Mouse (Mus musculus) testis, adult 2 months (tissue): Measurements from ENCODE around the gene Gale. TPM values are rescaled to one million over a fixed set of nuclear protein-coding genes. Genes with fewer than 3 reads are reported as not detected.
"Not testable (repeated sequence)": the region's sequence is repeated elsewhere in the genome, so short reads cannot be mapped to it uniquely, and the experiment has no call there.

ENCODE experiments used
- H3K27ac ChIP-seq: fragments of 200-500 bp; 2 replicates; pipeline ENCODE4 v1.5.1; 2012; ENCODE audit warnings: low read depth, low read length; ENCODE audit not compliant: control insufficient read depth, insufficient read depth
- H3K27me3 ChIP-seq: fragments of 200-500 bp; 2 replicates; pipeline ENCODE4 v1.6.1; 2012; ENCODE audit warnings: mild to moderate bottlenecking, low read length, moderate library complexity; ENCODE audit not compliant: control insufficient read depth, insufficient read depth
- H3K36me3 ChIP-seq: fragments of 200-500 bp; 2 replicates; pipeline ENCODE4 v1.6.1; 2012; ENCODE audit warnings: mild to moderate bottlenecking, low read length; ENCODE audit not compliant: control insufficient read depth, insufficient read depth
- H3K4me1 ChIP-seq: fragments of 200-500 bp; 2 replicates; pipeline ENCODE4 v1.6.1; 2012; ENCODE audit warnings: low read length; ENCODE audit not compliant: control insufficient read depth, insufficient read depth
- H3K4me3 ChIP-seq: fragments of 200-500 bp; 2 replicates; pipeline ENCODE4 v1.5.1; 2012; ENCODE audit warnings: low read depth, mild to moderate bottlenecking, low read length, moderate library complexity, mixed read lengths; ENCODE audit not compliant: control insufficient read depth
- CTCF ChIP-seq: fragments of 200-500 bp; IDR thresholded peaks from 2 replicates; pipeline ENCODE4 v1.5.1; 2012; ENCODE audit warnings: low read depth, mild to moderate bottlenecking, inconsistent platforms, low read length, moderate library complexity; ENCODE audit not compliant: control insufficient read depth, insufficient read depth, insufficient replicate concordance
- POLR2A ChIP-seq: fragments of 200-500 bp; IDR thresholded peaks from 2 replicates; pipeline ENCODE4 v1.6.1; 2012; ENCODE audit warnings: low read depth, mild to moderate bottlenecking, inconsistent platforms, low read length, moderate library complexity; ENCODE audit not compliant: control insufficient read depth
- polyA plus RNA-seq: library from polyadenylated mRNA; depleted of rRNA; stranded (reverse); fragments of >200 nt; gene quantifications from 2 replicates; pipeline ENCODE4 v1.2.3, GENCODE M21; 2012

Gene Gale
- polyA plus RNA-seq, 1 experiment: 8.9 TPM

- TF ChIP-seq POLR2A (no peak), CTCF (no peak)
- no peak overlapping the region for H3K4me3 ChIP-seq
- no peaks in the 10 kb centered on the region for H3K27me3 ChIP-seq
- no peak overlapping the region for H3K27ac ChIP-seq
- H3K4me1 ChIP-seq: no peaks in the 10 kb centered on the region; the same call in 1 of the 2 replicates
- H3K36me3 ChIP-seq: no peaks in the 10 kb centered on the region; the same call in 1 of the 2 replicates
Measured at GRCm38 (mm10) chr4:135930239-135930638, 33.3 kb upstream of the Gale start.

DNA sequence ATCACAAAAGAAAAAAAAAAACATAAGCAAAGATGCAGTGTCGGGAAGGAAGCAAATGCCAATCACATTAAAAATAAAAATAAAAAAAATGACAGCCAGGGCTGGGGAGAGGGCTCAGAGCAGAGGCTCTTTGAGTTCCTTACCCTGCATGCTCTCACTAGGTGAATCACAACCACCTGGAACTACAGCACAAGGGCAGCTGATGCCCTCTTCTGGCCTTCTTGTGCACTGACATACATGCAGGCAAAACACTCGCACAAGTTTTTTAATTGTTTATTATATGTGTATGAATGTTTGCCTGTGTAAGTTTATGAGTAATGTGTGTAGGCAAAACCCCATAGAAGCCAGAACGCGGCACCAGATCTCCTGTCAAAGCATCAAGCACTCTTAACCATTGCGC lies 31.7 kb upstream of the Gale start:
- no peaks in the 10 kb centered on the region; the same call in 1 of the 2 replicates for H3K4me1 ChIP-seq
- no peaks in the 10 kb centered on the region for H3K36me3 ChIP-seq
- TF ChIP-seq POLR2A: no peak
- no peak for TF ChIP-seq CTCF

GRCm38 (mm10) chr4:135934708-135935500 lies 28.6 kb upstream of the Gale start:
- no peak overlapping the region for H3K4me3 ChIP-seq
- no peaks in the 10 kb centered on the region for H3K27me3 ChIP-seq
- no peaks in the 10 kb centered on the region; the same call in 1 of the 2 replicates for H3K4me1 ChIP-seq
- TF ChIP-seq CTCF (no peak), POLR2A (no peak)
- H3K36me3 ChIP-seq: no peaks in the 10 kb centered on the region
- H3K27ac ChIP-seq: peak overlapping the region; percentile 44

More for the DNA sequence above, 31.7 kb upstream of the Gale start:
- Histone ChIP-seq H3K27me3 (no peaks in the 10 kb centered on the region), H3K4me3 (no peak overlapping the region), H3K27ac (no peak overlapping the region)

GRCm38 (mm10) chr4:135935502-135935901 lies 28.0 kb upstream of the Gale start:
- no peaks in the 10 kb centered on the region for H3K36me3 ChIP-seq
- no peak for TF ChIP-seq CTCF
- no peak for TF ChIP-seq POLR2A
- no peaks in the 10 kb centered on the region; the same call in 1 of the 2 replicates for H3K4me1 ChIP-seq
- H3K27me3 ChIP-seq: no peaks in the 10 kb centered on the region
- H3K27ac ChIP-seq: peak overlapping the region; percentile 44
- H3K4me3 ChIP-seq: no peak overlapping the region

DNA sequence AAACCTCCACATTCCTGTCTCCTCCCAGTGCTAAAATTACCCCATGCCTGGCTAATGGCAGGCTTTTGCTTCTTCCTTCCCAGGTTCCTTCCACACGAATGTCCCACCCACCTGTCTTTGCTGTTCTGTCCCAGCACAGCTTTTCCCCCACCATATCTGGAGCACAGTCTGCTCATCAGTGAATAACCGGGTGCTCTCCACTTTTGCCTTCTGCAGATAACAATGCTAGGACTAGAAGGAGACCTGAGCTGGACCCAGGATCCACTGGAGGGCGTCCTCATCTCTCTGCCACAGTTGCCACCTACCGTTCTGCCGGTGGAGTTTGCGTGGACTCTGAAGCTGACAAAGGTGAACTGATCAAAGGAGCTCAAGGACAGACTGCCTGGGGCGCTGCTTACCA lies 24.7 kb upstream of the Gale start:
- no peaks in the 10 kb centered on the region for H3K27me3 ChIP-seq
- no peak overlapping the region for H3K27ac ChIP-seq
- no peaks in the 10 kb centered on the region for H3K36me3 ChIP-seq
- H3K4me1 ChIP-seq: no peaks in the 10 kb centered on the region; the same call in 1 of the 2 replicates
- TF ChIP-seq POLR2A: no peak
- no peak for TF ChIP-seq CTCF
- H3K4me3 ChIP-seq: no peak overlapping the region

- H3K4me1 ChIP-seq, H3K4me3 ChIP-seq, H3K27ac ChIP-seq, H3K27me3 ChIP-seq, H3K36me3 ChIP-seq: not testable (repeated sequence)
- TF ChIP-seq CTCF: peak; percentile 35; the same call in 1 of the 2 replicates
Measured at GRCm38 (mm10) chr4:135941026-135941425, 22.5 kb upstream of the Gale start.

DNA sequence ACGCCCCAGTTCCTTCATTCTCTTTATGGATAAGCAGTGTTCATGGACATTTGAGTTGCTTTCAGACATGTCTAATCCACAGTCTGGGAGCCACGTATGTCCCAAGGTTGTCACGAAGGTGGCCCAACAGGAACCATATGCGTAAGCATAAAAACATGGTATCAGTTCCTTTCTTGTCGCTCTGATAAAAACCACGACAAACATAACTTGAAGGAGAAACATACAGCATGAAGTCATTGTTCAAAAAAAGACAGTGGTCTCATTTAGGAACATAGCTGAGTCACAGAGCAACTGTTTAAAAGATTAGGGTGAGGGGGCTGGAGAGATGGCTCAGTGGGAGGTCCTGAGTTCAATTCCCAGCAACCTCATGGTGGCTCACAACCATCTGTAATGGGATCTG lies 21.3 kb upstream of the Gale start:
- H3K27me3 ChIP-seq: no peaks in the 10 kb centered on the region
- TF ChIP-seq CTCF (no peak), POLR2A (no peak)
- H3K4me3 ChIP-seq: no peak overlapping the region
- H3K4me1 ChIP-seq: peaks cover 10% of the 10 kb centered on the region
- no peak overlapping the region for H3K27ac ChIP-seq
- no peaks in the 10 kb centered on the region for H3K36me3 ChIP-seq

DNA sequence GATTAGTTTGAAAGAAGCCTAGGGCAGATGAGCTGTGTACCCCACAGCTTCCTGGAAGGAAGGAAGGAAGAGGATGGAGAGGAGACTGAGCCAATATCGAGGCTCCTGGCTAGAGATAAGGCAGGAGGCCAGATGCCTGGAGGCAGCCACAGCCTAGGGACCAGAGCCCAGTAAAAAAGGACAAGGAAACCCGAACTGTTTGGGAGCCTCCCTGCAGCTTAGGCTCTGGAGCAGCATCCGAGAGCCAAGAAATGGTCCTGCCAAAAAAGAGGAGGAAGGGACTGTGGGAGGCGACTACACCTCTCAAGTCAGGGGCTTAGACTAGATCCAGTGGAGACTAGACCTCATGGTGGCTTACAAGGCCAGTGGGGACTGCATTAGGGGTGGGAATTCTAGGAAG lies 20.1 kb upstream of the Gale start:
- Histone ChIP-seq H3K4me3 (no peak overlapping the region), H3K4me1 (peaks cover 10% of the 10 kb centered on the region), H3K36me3 (no peaks in the 10 kb centered on the region), H3K27me3 (no peaks in the 10 kb centered on the region), H3K27ac (no peak overlapping the region)
- TF ChIP-seq POLR2A (no peak), CTCF (no peak)
